Mouse (Mus musculus) bone marrow, adult 2 months (tissue): ENCODE results near the gene Dnajb13.

ENCODE experiments used
- CTCF ChIP-seq: fragments of 200-500 bp; IDR thresholded peaks from 2 replicates; pipeline ENCODE4 v1.5.1; 2011; ENCODE audit warnings: low read length, control low read depth; ENCODE audit not compliant: control insufficient read depth, insufficient read depth
- POLR2A ChIP-seq: fragments of 200-500 bp; IDR thresholded peaks from 2 replicates; pipeline ENCODE4 v1.6.1; 2011; ENCODE audit warnings: low read depth, mild to moderate bottlenecking, control low read depth, low read length, borderline replicate concordance; ENCODE audit not compliant: control insufficient read depth

GRCm38 (mm10) chr7:100503076-100503475, 11.7 kb downstream of the Dnajb13 start:
- TF ChIP-seq POLR2A (0 out of 2 replicates have a peak, but pooled peaks have one; percentile 36), CTCF (no peak)
